Mouse (Mus musculus) forebrain, embryonic 15.5 days (tissue): ENCODE results near the gene Bend5. TPM values are rescaled to one million over a fixed set of nuclear protein-coding genes. Genes with fewer than 3 reads are reported as not detected.

ENCODE experiments used
- ATAC-seq: fragments of 200-750 bp; cut with Nextera tagmentation; replicated peaks from 2 replicates; pipeline ENCODE4 v1.8.0; 2017; ENCODE audit warnings: mild to moderate bottlenecking, moderate TSS enrichment, moderate library complexity
- H3K27ac ChIP-seq: fragments of 300-500 bp; sonication (generic); replicated peaks from 2 replicates; pipeline ENCODE4 v1.5.1; 2015; ENCODE audit warnings: mild to moderate bottlenecking, inconsistent platforms
- H3K27me3 ChIP-seq: fragments of 300-500 bp; sonication (generic); 2 replicates; pipeline ENCODE4 v1.6.1; 2015; ENCODE audit warnings: inconsistent platforms
- H3K36me3 ChIP-seq: fragments of 300-500 bp; sonication (generic); 2 replicates; pipeline ENCODE4 v1.6.1; 2015; ENCODE audit warnings: mild to moderate bottlenecking, inconsistent platforms
- H3K4me1 ChIP-seq: fragments of 300-500 bp; sonication (generic); 2 replicates; pipeline ENCODE4 v1.6.1; 2015; ENCODE audit warnings: inconsistent platforms
- H3K4me2 ChIP-seq: fragments of 300-500 bp; sonication (generic); replicated peaks from 2 replicates; pipeline ENCODE4 v1.6.1; 2015; ENCODE audit warnings: mild to moderate bottlenecking, inconsistent platforms
- H3K4me3 ChIP-seq: fragments of 300-500 bp; sonication (generic); 2 replicates; pipeline ENCODE4 v1.5.1; 2015; ENCODE audit warnings: mild to moderate bottlenecking, inconsistent platforms
- H3K9ac ChIP-seq: fragments of 300-500 bp; sonication (generic); replicated peaks from 2 replicates; pipeline ENCODE4 v1.6.1; 2015; ENCODE audit warnings: mild to moderate bottlenecking, inconsistent platforms
- H3K9me3 ChIP-seq: fragments of 300-500 bp; sonication (generic); 2 replicates; pipeline ENCODE4 v1.6.1; 2016; ENCODE audit warnings: inconsistent platforms
- WGBS: fragments of 180-500 bp; shearing (Covaris S2); methylation state at CpG from one replicate; pipeline ENCODE4 v1.1.7; 2015; ENCODE audit warnings: mixed read lengths; 5-methylcytosine and 5-hydroxymethylcytosine counted together
- polyA plus RNA-seq: library from polyadenylated mRNA; unstranded; fragments of >200 nt; fragmentation: Nextera tagmentation; extraction: Ambion mirVana; gene quantifications from 2 replicates; pipeline ENCODE4 v1.2.1, GENCODE M21; 2015

Bend5 gene
- polyA plus RNA-seq, 1 experiment from 2014 or later = 59.8 TPM

GRCm38 (mm10) chr4:111493750-111494404, 79.1 kb downstream of the Bend5 start:
- Histone ChIP-seq H3K4me2 (no peak overlapping the region), H3K9ac (no peak overlapping the region), H3K27me3 (no peaks in the 10 kb centered on the region), H3K4me1 (no peaks in the 10 kb centered on the region), H3K36me3 (no peaks in the 10 kb centered on the region), H3K9me3 (no peaks in the 10 kb centered on the region), H3K4me3 (no peak overlapping the region), H3K27ac (no peak overlapping the region)
- no peak for ATAC-seq
- 65% methylated on average over 5 of the region's 5 CpGs for WGBS

DNA sequence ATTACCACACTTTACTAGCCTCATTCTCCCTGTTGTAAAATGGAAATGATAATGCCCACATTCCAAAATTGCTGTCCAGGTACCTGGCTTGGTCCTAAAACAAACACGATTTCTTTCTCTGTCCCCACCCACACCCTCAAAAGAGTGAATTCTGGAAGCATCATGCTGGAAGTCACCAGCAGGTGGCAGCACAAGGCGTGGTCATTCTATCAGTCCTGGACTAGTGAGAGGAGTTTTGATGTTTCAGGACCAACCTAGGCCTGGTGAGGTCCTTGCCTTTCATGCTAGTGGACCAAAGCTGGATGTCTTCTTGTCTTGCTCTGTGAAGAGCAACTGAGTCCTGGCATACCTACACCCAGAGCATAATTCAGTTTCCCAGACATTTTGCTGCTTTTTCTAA, 81.1 kb downstream of the Bend5 start:
- H3K4me1 ChIP-seq = no peaks in the 10 kb centered on the region
- no peak overlapping the region for H3K4me2 ChIP-seq
- no peaks in the 10 kb centered on the region for H3K36me3 ChIP-seq
- H3K27ac ChIP-seq = no peak overlapping the region
- H3K9me3 ChIP-seq = no peaks in the 10 kb centered on the region
- no peak overlapping the region for H3K4me3 ChIP-seq
- WGBS = 15% methylated on average over 2 of the region's 2 CpGs
- H3K9ac ChIP-seq = no peak overlapping the region
- peak; percentile 66 for ATAC-seq
- H3K27me3 ChIP-seq = no peaks in the 10 kb centered on the region

DNA sequence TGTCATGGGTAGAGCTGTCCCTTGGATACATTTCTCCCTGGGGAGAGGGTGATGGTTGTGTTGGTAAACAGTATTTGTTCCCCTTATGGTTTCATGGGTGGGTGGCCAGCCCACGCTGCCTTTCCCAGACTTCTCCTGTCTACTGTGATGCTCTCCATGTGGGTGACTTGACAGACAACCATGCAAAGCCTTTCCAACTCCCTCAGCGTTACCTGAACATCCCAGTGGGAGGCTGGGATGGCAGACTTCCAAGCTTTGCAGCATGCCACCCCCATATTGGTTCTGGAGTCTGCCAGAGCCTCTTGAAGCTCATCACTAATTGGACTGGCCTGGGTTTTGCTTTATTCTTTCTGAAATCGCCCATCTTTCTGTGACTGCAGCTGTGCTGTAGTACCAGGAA, 83.9 kb downstream of the Bend5 start:
- Histone ChIP-seq H3K27ac (no peak overlapping the region), H3K4me3 (no peak overlapping the region), H3K9ac (no peak overlapping the region), H3K4me1 (no peaks in the 10 kb centered on the region), H3K27me3 (no peaks in the 10 kb centered on the region), H3K36me3 (no peaks in the 10 kb centered on the region), H3K9me3 (no peaks in the 10 kb centered on the region), H3K4me2 (no peak overlapping the region)
- ATAC-seq = no peak
- 65% methylated on average over 3 of the region's 3 CpGs for WGBS

GRCm38 (mm10) chr4:111501441-111501840, 86.6 kb downstream of the Bend5 start:
- 81% methylated on average over 1 of the region's 1 CpGs for WGBS
- no peaks in the 10 kb centered on the region for H3K27me3 ChIP-seq
- H3K36me3 ChIP-seq = no peaks in the 10 kb centered on the region
- H3K4me2 ChIP-seq = no peak overlapping the region
- H3K4me1 ChIP-seq = no peaks in the 10 kb centered on the region
- no peak for ATAC-seq
- no peak overlapping the region for H3K27ac ChIP-seq
- H3K4me3 ChIP-seq = no peak overlapping the region
- no peak overlapping the region for H3K9ac ChIP-seq
- H3K9me3 ChIP-seq = no peaks in the 10 kb centered on the region

- Histone ChIP-seq H3K4me3 (no peak overlapping the region), H3K4me2 (no peak overlapping the region), H3K9ac (no peak overlapping the region), H3K9me3 (no peaks in the 10 kb centered on the region), H3K36me3 (no peaks in the 10 kb centered on the region), H3K4me1 (no peaks in the 10 kb centered on the region), H3K27me3 (no peaks in the 10 kb centered on the region), H3K27ac (no peak overlapping the region)
- no peak for ATAC-seq
- WGBS = 80% methylated on average over 5 of the region's 5 CpGs
Measured at GRCm38 (mm10) chr4:111502965-111503727, 88.3 kb downstream of the Bend5 start.

GRCm38 (mm10) chr4:111504952-111505351, 90.1 kb downstream of the Bend5 start:
- Histone ChIP-seq H3K36me3 (no peaks in the 10 kb centered on the region), H3K4me1 (no peaks in the 10 kb centered on the region), H3K27ac (no peak overlapping the region), H3K9me3 (no peaks in the 10 kb centered on the region), H3K9ac (no peak overlapping the region), H3K4me2 (no peak overlapping the region), H3K27me3 (no peaks in the 10 kb centered on the region), H3K4me3 (no peak overlapping the region)
- no peak for ATAC-seq
- WGBS = 82% methylated on average over 2 of the region's 2 CpGs
